8 mouse cellular contexts compared by ENCODE assay signal in the genomic region with DNA sequence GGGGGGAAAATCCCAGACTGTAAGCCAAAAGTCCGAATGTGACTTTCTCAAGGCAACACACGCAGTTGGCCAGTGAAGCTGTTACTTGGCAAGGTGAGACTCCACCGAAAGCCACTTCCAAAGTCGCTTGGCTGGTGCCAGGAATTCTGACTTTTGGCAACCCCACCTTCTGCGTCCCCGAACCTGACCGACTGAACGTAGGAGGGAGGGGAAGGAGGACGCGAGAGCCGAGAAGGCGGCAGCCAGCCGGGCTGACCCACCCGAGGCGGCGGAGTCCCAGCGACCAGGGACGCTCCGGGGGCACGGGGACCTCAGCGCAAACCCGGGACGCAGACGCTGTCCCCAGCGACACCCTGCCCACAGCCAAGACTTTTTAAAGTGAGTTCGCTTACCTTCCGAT.
DNase-seq lines count a peak whose midpoint lies in the region; ATAC-seq lines count a peak whose summit lies in the region.

No protein-coding gene starts in this region.

- peak overlapping the region; percentile 94 for H3K4me2 ChIP-seq in forebrain, embryonic 11.5 days (ENCODE audit: low read depth, low read length, severe bottlenecking)
- H3K4me2 ChIP-seq in midbrain, embryonic 11.5 days: peak overlapping the region; percentile 80

- H3K27me3 ChIP-seq in forebrain, embryonic 11.5 days (ENCODE audit: control insufficient read depth, insufficient read depth, low read length): peaks cover 2% of the 10 kb centered on the region; the same call in 1 of the 2 replicates
- no peaks in the 10 kb centered on the region for H3K27me3 ChIP-seq in midbrain, embryonic 11.5 days (ENCODE audit: control insufficient read depth, insufficient read depth, low read length)

- no peaks in the 10 kb centered on the region for H3K36me3 ChIP-seq in forebrain, embryonic 11.5 days (ENCODE audit: control insufficient read depth, insufficient read depth, low read length)
- H3K36me3 ChIP-seq in midbrain, embryonic 11.5 days (ENCODE audit: control insufficient read depth, insufficient read depth, low read length): no peaks in the 10 kb centered on the region

- H3K4me3 ChIP-seq in forebrain, embryonic 11.5 days (ENCODE audit: low read depth, low read length): peak overlapping the region; percentile 52
- H3K4me3 ChIP-seq in midbrain, embryonic 11.5 days (ENCODE audit: low read depth, low read length): peak overlapping the region; percentile 55

- 0 out of 2 replicates have a peak overlapping the region, but pooled peaks have one; percentile 31 for H3K27ac ChIP-seq in forebrain, embryonic 11.5 days (ENCODE audit: low read depth, low read length)
- H3K27ac ChIP-seq in midbrain, embryonic 11.5 days (ENCODE audit: low read depth, low read length): peak overlapping the region; percentile 26; the same call in 1 of the 2 replicates

- H3K4me1 ChIP-seq in forebrain, embryonic 11.5 days (replicated peaks; ENCODE audit: control insufficient read depth, insufficient read depth, low read length): peaks cover 2% of the 10 kb centered on the region; the same call in 1 of the 2 replicates
- H3K4me1 ChIP-seq in midbrain, embryonic 11.5 days (ENCODE audit: control insufficient read depth, insufficient read depth, low read length): 0 out of 2 replicates have a peak, but pooled peaks cover 2% of the 10 kb centered on the region

- H3K9ac ChIP-seq in forebrain, embryonic 11.5 days (ENCODE audit: low read length): peak overlapping the region; percentile 60
- peak overlapping the region; percentile 80 for H3K9ac ChIP-seq in midbrain, embryonic 11.5 days (ENCODE audit: low read length)

- WGBS in forebrain, embryonic 11.5 days: under 1% methylated on average over 27 of the region's 27 CpGs
- WGBS in midbrain, embryonic 11.5 days: 0% methylated on average over 27 of the region's 27 CpGs

- peak; percentile 83 for DNase-seq in 3134 (ENCODE audit: extremely low read depth, insufficient read length, low spot score)
- peak; percentile 27 to 36 for DNase-seq in adrenal gland, adult 18-20 months (ENCODE audit: low spot score in 2 of 2)
- peak; percentile 72 for DNase-seq in forebrain, embryonic 11.5 days (ENCODE audit: low spot score)
- peak; percentile 81 to 82 for DNase-seq in heart, postnatal 10 days
- DNase-seq in kidney, postnatal 36 days: peak; percentile 57 to 59
- peak; percentile 96 for DNase-seq in midbrain, embryonic 11.5 days (ENCODE audit: low spot score, missing footprints)
- DNase-seq in right cerebral cortex, postnatal 4 days: no peak

- H3K9me3 ChIP-seq in forebrain, embryonic 11.5 days (ENCODE audit: control insufficient read depth, low read length): no peaks in the 10 kb centered on the region
- H3K9me3 ChIP-seq in midbrain, embryonic 11.5 days (ENCODE audit: control insufficient read depth, low read length): no peaks in the 10 kb centered on the region

- ATAC-seq in forebrain, embryonic 11.5 days (replicated peaks; ENCODE audit: low FRiP score): no peak
- ATAC-seq in midbrain, embryonic 11.5 days (ENCODE audit: low FRiP score): 0 out of 2 replicates have a peak, but pooled peaks have one; percentile 24
- no peak for ATAC-seq in inflammation-experienced regulatory T-cells, adult 6 months

- intact Hi-C loops in heart, postnatal 10 days (cut with DNase I): loop anchor here (10.0 kb wide), 5 partner anchors 93 to 233 kb away; no protein-coding TSS in a partner anchor
